Mouse (Mus musculus) regulatory T cell (primary cell): ENCODE data around the gene Gm11214.

ENCODE experiments used
- in situ Hi-C: fragments of 300-600 bp; cut with MboI, MseI; formaldehyde crosslinking; loops from one replicate; pipeline ENCODE4 v1.15.1; 2025; ENCODE audit warnings: high pct_unique_total_duplicates

Gm11214 gene

DNA sequence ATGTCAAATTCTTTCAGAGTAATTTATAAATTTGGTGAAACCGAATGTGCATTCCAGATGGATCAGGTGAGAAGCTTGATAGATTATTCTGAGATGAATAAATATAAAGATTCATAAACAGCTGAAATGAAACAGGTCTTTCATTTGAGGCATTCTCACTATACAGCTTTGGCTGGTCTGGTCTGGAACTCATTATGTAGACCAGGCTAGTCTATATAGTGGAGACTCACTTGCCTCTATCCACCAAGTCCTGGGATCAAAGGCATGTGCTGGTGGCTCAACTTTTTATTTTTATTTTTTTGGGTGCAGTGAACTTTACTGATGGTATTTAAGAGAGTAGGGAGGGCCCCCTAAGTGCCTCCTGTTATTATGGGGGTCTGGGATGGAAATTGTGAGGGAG is 1.3 kb downstream of the Gm11214 start:
- in situ Hi-C loops: loop anchor here (10.0 kb wide), 1 partner anchor 1297 kb away; the partner anchor contains the start of genes Fkbp15 and Slc31a1

DNA sequence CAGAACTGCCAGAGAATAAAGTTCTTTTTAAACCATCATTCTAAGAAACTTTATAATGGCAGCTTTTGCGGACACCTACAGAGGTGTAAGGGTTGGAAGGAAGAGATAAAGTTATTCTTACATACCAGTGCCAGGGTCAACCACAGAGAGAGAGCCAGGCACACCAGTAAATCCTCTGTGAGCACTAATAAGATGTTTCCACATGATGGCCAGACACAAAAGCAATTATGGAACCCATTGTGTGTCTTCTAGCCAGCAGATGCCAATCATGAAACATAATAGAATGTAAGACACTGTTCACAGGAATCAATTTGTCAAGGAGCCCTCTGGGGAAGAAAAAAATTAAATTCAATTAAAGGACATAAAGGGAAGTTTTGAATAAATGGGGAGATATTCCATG is 1.8 kb downstream of the Gm11214 start:
- in situ Hi-C loops: loop anchor here (10.0 kb wide), 1 partner anchor 1297 kb away; the partner anchor contains the start of genes Fkbp15 and Slc31a1

DNA sequence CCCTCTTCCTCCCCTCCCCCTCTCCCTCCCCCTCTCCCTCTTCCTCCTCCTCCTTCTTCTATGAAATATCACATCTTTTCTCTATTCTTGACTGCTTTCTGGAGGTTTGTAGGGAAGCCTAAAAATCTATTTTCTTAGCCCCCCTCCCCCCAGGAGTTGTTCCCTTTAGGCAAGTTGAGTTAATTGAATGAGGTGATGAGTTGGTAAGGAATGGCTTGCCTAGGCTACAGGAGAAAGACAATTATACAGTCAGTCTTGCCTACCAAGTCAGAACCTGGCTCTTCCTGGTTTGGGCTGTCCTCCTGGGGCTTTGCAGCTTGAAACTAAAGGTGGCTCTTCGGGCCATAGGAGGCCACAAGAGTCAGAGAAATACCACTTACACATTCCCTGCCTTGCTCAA is 3.4 kb downstream of the Gm11214 start:
- in situ Hi-C loops: loop anchor here (10.0 kb wide), 1 partner anchor 1295 kb away; the partner anchor contains the start of genes Fkbp15 and Slc31a1

- in situ Hi-C loops: no loop called here
Observed at GRCm38 (mm10) chr4:63659086-63659485, 4.1 kb downstream of the Gm11214 start.

GRCm38 (mm10) chr4:63654381-63654780 is 8.8 kb downstream of the Gm11214 start:
- in situ Hi-C loops: no loop called here

- in situ Hi-C loops: no loop called here
Observed at GRCm38 (mm10) chr4:63643956-63644726, 19.0 kb downstream of the Gm11214 start.

DNA sequence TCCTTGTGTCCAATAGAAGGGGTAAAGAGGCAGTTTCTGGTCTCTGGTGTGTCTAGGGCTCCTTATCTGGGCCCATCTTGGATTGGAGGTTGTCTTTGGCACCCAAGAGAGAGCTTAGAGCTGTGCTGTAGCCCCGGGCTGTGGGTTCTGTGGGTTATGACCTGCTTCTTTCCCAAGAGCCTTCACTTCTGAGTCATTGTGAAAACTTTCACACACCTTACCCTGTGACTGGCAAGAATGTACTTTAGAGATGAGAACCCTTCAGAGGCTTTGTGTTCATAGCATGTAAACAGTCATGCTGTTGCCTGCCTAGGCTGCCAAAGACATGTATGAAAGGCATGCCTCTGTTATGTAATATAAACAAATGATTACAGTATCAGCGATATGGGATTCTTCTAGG is 23.3 kb downstream of the Gm11214 start:
- in situ Hi-C loops: loop anchor here (5.0 kb wide), 1 partner anchor 47 kb away; no protein-coding TSS in a partner anchor

GRCm38 (mm10) chr4:63638603-63639002 is 24.6 kb downstream of the Gm11214 start:
- in situ Hi-C loops: loop anchor here (5.0 kb wide), 1 partner anchor 49 kb away; no protein-coding TSS in a partner anchor

DNA sequence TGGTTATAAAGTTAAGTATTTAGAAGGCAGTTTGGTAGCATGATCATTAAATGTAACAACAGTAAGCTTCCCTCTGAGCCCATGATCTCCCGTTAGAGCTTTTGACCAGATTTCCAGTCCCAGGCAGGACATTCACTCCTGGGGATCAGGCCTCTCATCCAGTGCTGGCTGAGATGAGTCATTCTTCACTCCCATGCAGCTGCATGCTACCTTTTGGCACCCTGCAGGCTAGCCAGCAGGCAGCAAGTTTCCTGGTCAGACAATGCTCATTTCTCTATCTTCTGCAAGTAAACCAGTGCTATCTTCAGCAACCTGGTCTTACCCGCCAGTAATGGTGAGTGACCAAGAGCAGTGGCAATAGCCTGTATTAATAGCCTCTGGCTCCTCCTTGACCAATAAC is 30.0 kb downstream of the Gm11214 start:
- in situ Hi-C loops: no loop called here

DNA sequence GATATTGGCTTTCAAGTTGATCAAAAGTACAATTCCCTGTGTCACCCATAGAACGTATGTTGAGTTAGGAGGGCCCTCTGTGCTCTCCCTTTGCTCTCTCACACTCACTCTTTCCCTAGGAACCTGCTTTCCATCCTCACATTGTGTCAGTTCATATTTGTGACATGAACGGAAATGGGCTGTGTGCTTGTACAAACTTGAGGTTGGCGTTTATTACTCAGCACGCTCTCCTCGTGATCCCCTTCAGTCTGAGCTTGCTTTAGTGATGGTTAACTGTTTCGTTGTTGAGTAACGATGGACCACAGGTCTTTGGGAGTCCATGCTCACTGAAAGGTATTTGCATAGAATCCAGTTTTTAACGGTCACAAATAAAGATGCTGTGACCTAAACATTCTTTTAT is 36.1 kb downstream of the Gm11214 start:
- in situ Hi-C loops: loop anchor here (10.0 kb wide), 1 partner anchor 318 kb away; no protein-coding TSS in a partner anchor

- in situ Hi-C loops: loop anchor here (10.0 kb wide), 1 partner anchor 319 kb away; no protein-coding TSS in a partner anchor
Observed at GRCm38 (mm10) chr4:63625563-63626080, 37.6 kb downstream of the Gm11214 start.

DNA sequence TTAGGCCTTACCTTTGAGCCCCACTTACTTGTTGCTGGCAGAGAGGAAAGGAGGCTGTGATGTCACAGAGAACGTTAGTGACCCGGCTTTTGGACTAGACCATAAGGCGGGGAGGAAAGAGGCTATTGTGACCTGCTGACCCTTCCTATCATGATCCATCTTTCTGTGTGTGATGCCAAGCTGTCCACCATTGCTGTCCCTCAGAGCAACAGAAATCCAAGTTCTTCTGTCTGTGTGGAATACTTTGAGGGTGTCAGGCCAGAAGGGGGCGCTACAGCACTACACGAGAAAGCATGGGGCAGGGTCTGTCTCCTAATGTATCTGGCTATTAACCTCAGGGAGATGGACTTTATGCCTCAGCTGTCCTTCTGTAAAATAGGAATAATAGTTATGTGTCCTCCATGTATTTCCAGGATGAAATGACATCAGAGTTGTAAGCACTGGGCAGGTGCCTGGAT is 40.8 kb downstream of the Gm11214 start, which contains the start of gene Tex48:
Gene Tex48 (minus strand): TSS at position 51 of the 458 bp plus-strand sequence.
- in situ Hi-C loops: loop anchor here (10.0 to 25.0 kb wide), 2 partner anchors 322 to 865 kb away; no protein-coding TSS in a partner anchor

DNA sequence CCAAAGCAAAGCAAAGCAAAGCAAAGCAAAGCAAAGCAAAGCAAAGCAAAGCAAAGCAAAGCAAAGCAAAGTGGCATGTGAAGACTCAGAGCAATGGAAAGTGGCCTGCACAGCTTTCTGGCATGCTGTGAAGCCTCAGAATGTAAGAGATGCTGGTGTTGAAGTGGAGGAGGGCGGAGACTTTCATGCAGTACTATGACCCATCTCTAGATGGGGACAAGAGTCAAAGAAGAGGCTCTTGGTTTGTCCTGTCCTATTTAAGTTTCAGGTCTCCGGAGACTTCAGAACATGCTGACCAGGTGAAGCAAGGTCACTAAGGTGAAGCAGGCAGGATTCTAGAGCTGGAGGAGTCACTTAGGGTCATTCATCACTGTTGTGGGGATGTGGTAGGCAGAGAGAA is 41.3 kb downstream of the Gm11214 start:
- in situ Hi-C loops: loop anchor here (10.0 to 25.0 kb wide), 2 partner anchors 323 to 865 kb away; no protein-coding TSS in a partner anchor
